Mouse (Mus musculus) stomach, postnatal 0 days (tissue): ENCODE measurements around the gene Kcnma1. TPM values are rescaled to one million over a fixed set of nuclear protein-coding genes. Genes with fewer than 3 reads are reported as not detected.

Experiments used
- ATAC-seq: fragments of 200-750 bp; cut with Nextera tagmentation; 2 replicates; pipeline ENCODE4 v1.8.0; 2017; ENCODE audit not compliant: low FRiP score, low TSS enrichment
- DNase-seq: peaks from one replicate; pipeline ENCODE4 v3.0.0-alpha.2; 2016; ENCODE audit warnings: low spot score
- H3K27ac ChIP-seq: fragments of 300-500 bp; sonication (generic); replicated peaks from 2 replicates; pipeline ENCODE4 v1.5.1; 2014; ENCODE audit warnings: mild to moderate bottlenecking, control low read depth
- H3K27me3 ChIP-seq: fragments of 300-500 bp; sonication (generic); 2 replicates; pipeline ENCODE4 v1.6.1; 2014; ENCODE audit warnings: low read length; ENCODE audit not compliant: control insufficient read depth, insufficient read depth
- H3K36me3 ChIP-seq: fragments of 300-500 bp; sonication (generic); 2 replicates; pipeline ENCODE4 v1.6.1; 2014; ENCODE audit warnings: low read length, mixed read lengths; ENCODE audit not compliant: control insufficient read depth, insufficient read depth
- H3K4me1 ChIP-seq: fragments of 300-500 bp; sonication (generic); replicated peaks from 2 replicates; pipeline ENCODE4 v1.6.1; 2014; ENCODE audit warnings: antibody characterized with exemption; ENCODE audit not compliant: control insufficient read depth, insufficient read depth
- H3K4me2 ChIP-seq: fragments of 300-500 bp; sonication (generic); replicated peaks from 2 replicates; pipeline ENCODE4 v1.6.1; 2014; ENCODE audit warnings: low read depth, mild to moderate bottlenecking, control low read depth, moderate library complexity
- H3K4me3 ChIP-seq: fragments of 300-500 bp; sonication (generic); 2 replicates; pipeline ENCODE4 v1.5.1; 2014; ENCODE audit warnings: low read depth, low read length, control low read depth
- H3K9ac ChIP-seq: fragments of 300-500 bp; sonication (generic); 2 replicates; pipeline ENCODE4 v1.6.1; 2014; ENCODE audit warnings: mild to moderate bottlenecking, low read length, control low read depth, mixed read lengths
- H3K9me3 ChIP-seq: fragments of 300-500 bp; sonication (generic); 2 replicates; pipeline ENCODE4 v1.6.1; 2016; ENCODE audit warnings: low read length; ENCODE audit not compliant: control insufficient read depth
- CTCF ChIP-seq: IDR thresholded peaks from 2 replicates; pipeline ENCODE4 v1.5.1; 2016; ENCODE audit warnings: antibody characterized with exemption, low read depth, mild to moderate bottlenecking, moderate library complexity
- EP300 ChIP-seq: optimal IDR thresholded peaks from 2 replicates; pipeline ENCODE3; 2016; ENCODE audit warnings: antibody characterized with exemption
- WGBS: fragments of 180-500 bp; shearing (Covaris S2); extraction: QIAGEN DNeasy Blood & Tissue Kit; methylation state at CpG from one replicate; pipeline ENCODE4 v1.1.7; 2014; 5-methylcytosine and 5-hydroxymethylcytosine counted together
- polyA plus RNA-seq: library from polyadenylated mRNA; unstranded; fragments of >200 nt; fragmentation: Nextera tagmentation; extraction: Ambion mirVana; gene quantifications from 2 replicates; pipeline ENCODE4 v1.2.1, GENCODE M21; 2015

The Kcnma1 gene
- polyA plus RNA-seq, 1 experiment from 2014 or later, result 13.3 TPM

DNA sequence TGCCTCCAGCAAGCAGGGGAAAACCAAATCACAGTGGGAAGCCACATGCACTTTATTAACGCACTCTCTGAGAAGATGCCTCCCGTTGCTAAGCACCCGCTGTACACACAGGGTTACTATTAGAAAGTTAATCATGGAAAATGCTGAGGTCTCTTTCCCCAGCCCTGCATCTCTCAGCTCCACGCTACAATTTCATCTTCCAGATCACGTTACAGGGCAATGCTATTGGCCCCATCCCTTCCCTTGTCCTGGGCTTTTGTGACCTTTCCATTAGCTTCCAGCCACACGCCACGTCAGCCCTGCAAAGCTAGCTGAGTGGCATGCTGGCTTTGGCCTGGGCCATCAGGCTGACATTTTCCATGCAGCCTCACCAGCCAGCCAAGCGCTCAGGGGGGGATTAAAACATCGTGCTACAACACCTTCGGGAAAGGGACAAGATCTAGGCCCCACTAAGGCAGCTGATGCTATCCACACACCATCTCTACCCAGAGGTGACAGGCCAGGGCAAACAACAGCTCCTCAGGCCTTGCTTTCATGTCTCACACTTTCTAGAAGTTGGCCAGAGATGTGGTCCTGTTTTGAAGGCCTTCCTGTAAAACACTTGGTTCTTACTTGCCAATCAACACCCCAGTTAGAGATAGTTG lies 111.5 kb downstream of the Kcnma1 start:
- DNase-seq, result no peak
- WGBS, result 41% methylated on average over 10 of the region's 10 CpGs
- Histone ChIP-seq H3K4me1 (no peaks in the 10 kb centered on the region), H3K27me3 (no peaks in the 10 kb centered on the region), H3K9me3 (no peaks in the 10 kb centered on the region), H3K9ac (no peak overlapping the region), H3K27ac (no peak overlapping the region), H3K4me3 (no peak overlapping the region), H3K36me3 (no peaks in the 10 kb centered on the region), H3K4me2 (no peak overlapping the region)
- ATAC-seq, result no peak
- TF ChIP-seq CTCF (no peak), EP300 (no peak)

DNA sequence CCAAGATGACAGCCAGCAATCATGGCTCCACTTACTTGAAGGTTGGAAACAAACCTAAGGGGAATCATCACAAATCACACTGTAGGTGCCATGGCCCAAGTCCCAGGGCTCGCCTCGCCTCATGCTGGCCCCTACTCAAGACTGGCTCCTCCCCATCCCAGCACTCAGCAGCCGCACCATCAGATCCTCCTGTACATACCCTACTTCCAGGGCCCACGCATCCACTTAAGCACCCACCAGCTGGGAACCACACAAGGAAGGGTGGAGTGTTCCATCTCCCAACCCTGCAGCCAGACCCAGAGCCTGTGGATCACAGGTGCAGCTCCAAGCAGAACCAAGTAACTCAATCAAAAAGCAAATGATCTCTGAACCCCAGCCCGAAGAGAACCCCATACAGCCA lies 114.8 kb downstream of the Kcnma1 start:
- Histone ChIP-seq H3K27me3 (no peaks in the 10 kb centered on the region), H3K27ac (no peak overlapping the region), H3K4me1 (no peaks in the 10 kb centered on the region), H3K9me3 (no peaks in the 10 kb centered on the region), H3K4me3 (no peak overlapping the region), H3K36me3 (no peaks in the 10 kb centered on the region), H3K9ac (no peak overlapping the region), H3K4me2 (no peak overlapping the region)
- no peak for TF ChIP-seq CTCF
- no peak for TF ChIP-seq EP300
- no peak for DNase-seq
- WGBS, result 80% methylated on average over 5 of the region's 5 CpGs
- ATAC-seq, result no peak

- no peak for TF ChIP-seq EP300
- no peak for TF ChIP-seq CTCF
- no peaks in the 10 kb centered on the region for H3K27me3 ChIP-seq
- no peak overlapping the region for H3K4me3 ChIP-seq
- no peak overlapping the region for H3K27ac ChIP-seq
- H3K9me3 ChIP-seq, result no peaks in the 10 kb centered on the region
- no peaks in the 10 kb centered on the region for H3K36me3 ChIP-seq
- H3K4me2 ChIP-seq, result no peak overlapping the region
- DNase-seq (no peak), ATAC-seq (no peak)
- H3K9ac ChIP-seq, result no peak overlapping the region
- H3K4me1 ChIP-seq, result no peaks in the 10 kb centered on the region
- WGBS, result 67% methylated on average over 5 of the region's 5 CpGs
These were observed 116.5 kb downstream of the Kcnma1 start for GRCm38 (mm10) chr14:23897815-23898214.

DNA sequence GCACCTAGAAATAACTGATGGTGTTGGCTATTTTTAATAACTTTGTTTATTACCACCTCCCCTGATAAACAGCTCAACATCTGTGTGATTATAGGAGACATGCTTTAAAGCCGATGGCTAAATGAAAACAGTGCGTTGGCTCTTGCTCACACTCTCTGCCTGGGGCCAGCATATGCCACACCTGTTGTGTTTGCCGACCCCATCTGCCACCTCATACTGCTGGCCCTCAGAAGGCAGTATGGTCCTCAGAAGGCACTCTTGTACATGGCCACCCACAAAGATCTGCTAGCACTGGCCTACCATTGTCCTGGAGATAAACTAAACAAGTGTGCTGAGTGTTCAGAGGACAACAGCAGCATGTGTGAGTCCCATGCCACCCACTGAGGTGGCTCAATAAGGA lies 118.3 kb downstream of the Kcnma1 start:
- ATAC-seq (no peak), DNase-seq (no peak)
- Histone ChIP-seq H3K27ac (no peak overlapping the region), H3K9me3 (no peaks in the 10 kb centered on the region), H3K27me3 (no peaks in the 10 kb centered on the region), H3K4me3 (no peak overlapping the region), H3K36me3 (no peaks in the 10 kb centered on the region), H3K4me1 (no peaks in the 10 kb centered on the region), H3K4me2 (no peak overlapping the region), H3K9ac (no peak overlapping the region)
- TF ChIP-seq EP300 (no peak), CTCF (no peak)
- 53% methylated on average over 3 of the region's 3 CpGs for WGBS

DNA sequence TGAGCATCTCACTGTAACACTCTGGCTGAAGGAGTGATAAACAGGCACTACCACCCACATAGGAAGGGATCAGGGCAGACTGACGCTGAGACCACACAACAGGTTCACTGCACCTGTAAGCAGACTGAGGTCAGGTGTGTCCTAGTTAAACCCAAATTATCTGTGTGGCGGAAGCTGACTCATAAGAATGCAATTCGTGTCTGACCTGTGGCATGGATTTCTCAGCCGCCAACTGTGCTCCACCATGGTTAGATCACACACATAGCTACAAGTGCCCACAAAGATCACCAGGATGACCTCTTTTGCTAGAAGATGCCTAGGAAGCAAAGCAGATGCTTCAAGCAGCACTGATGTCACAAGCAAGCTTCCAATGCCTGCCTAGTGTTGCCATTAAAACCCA lies 128.2 kb downstream of the Kcnma1 start:
- TF ChIP-seq CTCF (no peak), EP300 (no peak)
- DNase-seq (no peak), ATAC-seq (no peak; the same call in 1 of the 2 replicates)
- no peak overlapping the region for H3K4me3 ChIP-seq
- no peak overlapping the region for H3K9ac ChIP-seq
- H3K4me1 ChIP-seq, result no peaks in the 10 kb centered on the region
- WGBS, result 56% methylated on average over 4 of the region's 4 CpGs
- no peak overlapping the region for H3K27ac ChIP-seq
- no peaks in the 10 kb centered on the region for H3K9me3 ChIP-seq
- no peak overlapping the region for H3K4me2 ChIP-seq
- no peaks in the 10 kb centered on the region for H3K27me3 ChIP-seq
- H3K36me3 ChIP-seq, result no peaks in the 10 kb centered on the region

- WGBS, result 28% methylated on average over 6 of the region's 6 CpGs
- Histone ChIP-seq H3K9ac (no peak overlapping the region), H3K4me1 (no peaks in the 10 kb centered on the region), H3K9me3 (no peaks in the 10 kb centered on the region), H3K4me2 (no peak overlapping the region), H3K4me3 (no peak overlapping the region), H3K36me3 (no peaks in the 10 kb centered on the region), H3K27ac (no peak overlapping the region), H3K27me3 (no peaks in the 10 kb centered on the region)
- ATAC-seq (peak; percentile 88), DNase-seq (peak; percentile 43)
- TF ChIP-seq EP300 (no peak), CTCF (no peak)
These were observed 128.8 kb downstream of the Kcnma1 start for GRCm38 (mm10) chr14:23885539-23885938.
